Mouse (Mus musculus) lung, postnatal 14 days (tissue): ENCODE measurements around the gene Ccdc163.

Experiments used
- DNase-seq: peaks from one replicate; pipeline ENCODE4 v3.0.0; 2021

Gene Ccdc163

DNA sequence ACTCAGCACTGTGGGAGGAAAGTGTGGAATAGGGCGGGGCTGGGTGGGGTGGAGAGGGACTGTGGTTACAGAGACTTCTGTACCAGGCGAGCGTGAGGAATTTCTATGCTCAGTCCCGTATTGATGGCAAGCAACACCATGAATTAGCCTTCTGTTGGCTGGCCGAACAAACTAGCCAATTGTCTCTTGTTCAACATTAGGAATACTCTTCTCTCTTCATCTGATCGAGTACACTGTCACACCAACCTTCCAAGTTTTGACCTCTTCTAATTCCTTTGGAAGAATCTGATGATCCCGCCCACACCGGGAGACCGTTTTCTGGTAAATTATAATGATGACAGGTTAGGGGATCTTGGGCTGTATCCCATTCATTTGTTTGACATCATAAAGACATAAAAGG lies 643 bp upstream of the Ccdc163 start:
- no peak for DNase-seq

DNA sequence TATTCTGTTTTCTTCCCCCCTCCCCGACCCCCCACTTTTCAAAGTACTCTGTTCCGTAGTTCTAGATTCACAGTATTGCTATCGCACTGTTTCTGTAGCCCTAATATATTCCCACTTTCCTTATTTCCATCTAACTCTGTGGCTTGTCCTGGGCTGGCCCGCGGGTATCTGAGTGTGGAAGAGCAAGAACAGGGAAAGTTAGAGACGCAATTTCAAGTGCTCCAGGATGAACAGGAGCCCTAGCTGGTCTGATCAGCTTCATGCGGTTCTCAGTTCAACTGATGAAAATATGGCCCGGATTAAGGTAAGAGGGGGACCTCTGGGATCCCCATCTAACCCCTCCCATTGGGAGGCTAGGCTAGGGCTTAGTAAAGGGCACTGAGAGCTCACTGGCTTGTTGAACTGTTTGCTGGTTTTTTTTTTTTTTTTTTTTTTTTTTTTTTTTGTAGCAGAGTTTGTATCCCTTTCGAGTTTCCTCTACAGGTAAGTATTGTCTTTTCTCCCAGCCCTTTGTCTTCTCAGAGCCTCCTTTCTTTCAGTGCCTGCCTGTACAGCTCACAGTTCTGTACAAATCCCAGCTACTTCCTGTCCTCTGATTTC lies 582 bp downstream of the Ccdc163 start:
- no peak for DNase-seq

DNA sequence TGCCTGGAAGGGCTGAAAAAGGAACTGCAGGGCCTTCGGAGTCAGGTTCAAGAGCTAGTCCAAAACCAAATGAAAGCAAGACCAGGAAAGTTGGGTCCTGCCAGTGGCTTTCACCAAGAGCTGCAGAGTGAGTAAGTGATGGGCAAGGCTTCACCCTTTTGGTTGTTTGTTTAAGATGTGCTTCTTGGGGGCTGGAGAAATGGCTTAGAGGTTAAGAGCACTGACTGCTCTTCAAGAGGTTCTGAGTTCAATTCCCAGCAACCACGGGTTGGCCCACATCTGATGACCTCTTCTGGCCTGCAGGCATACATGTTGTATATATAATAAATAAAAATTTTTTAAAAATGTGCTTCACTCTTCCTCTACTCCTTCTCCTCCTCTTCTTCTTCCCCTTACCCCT lies 1.8 kb downstream of the Ccdc163 start:
- DNase-seq: no peak

DNA sequence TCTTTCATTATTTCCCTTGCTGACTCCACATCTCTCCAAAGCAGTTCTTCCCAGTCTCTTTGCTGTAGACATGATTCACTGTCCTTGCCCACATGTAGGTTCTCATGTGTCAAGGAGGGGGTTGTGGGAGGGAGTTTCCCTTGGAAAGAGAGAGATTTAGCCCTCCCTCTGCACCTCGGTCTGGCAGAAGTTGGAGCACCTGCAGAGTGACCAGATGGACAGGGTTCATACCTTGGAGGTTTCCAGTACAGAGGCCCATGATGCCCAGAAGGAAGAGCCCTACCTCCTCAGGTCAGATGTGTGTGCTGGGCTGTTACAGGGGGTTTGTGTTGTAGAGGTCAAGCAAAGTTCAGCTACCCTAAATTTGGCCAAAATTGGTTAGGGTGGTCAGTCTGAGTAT lies 4.2 kb downstream of the Ccdc163 start:
- DNase-seq: no peak

DNA sequence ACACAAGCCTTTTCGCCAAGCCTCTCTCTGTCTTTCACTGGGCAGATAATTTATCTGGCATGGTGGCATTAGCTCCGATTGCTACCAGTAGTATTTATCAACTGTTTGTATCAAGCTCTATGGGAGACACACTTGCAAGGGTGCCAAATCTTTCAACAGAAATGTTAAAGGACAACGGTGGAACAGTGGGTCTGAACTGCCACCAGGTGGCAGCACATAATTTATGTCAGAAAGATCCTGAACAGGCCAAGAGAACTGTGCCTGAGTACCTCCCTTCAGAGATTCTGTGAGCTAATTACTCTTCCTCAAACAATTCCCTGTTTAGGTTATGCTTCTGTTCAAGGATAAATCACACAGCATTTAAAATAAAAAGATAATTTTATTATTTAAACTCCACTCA lies 11.1 kb downstream of the Ccdc163 start:
- DNase-seq: peak; percentile 79

DNA sequence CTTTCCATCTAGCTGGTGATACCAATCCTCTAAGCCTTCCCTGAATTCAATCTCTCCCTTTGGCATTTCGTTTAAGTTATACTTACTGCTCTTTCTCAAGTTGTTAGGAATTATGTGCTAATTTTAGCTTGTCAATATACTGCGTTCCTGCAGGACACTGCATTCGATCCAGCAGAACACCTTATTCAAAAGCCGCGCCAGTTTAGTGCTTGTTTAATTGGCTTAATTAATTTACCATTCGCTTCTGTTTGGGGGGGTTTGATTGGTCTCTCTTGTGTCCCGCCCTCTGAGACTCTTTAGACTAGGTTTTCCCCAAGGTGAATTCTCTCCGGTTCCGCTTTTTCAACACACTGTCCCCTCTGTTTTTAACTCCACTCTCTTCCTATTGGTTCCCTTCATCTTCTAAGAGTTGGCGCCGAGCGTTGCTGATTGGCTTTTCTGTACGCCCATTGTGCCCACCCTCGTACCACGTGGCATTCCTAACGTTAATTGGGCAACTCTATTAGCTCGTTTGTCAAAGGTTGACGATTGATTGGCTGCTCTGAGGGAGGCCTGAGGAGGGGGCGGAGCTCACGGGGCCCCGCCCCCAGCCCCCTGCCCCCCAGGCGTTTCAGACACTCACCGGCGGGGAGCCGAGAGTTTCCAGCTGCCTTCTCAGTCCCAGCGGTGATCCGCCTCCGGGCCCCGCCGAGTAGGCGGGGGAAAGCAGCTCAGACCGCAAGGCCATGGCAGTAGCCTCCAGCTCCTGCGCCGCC lies 12.2 kb downstream of the Ccdc163 start, which contains the start of gene Tesk2:
Tesk2 (plus strand) TSS at position 606 of the 755 bp plus-strand sequence.
- peak; percentile 90 for DNase-seq

DNA sequence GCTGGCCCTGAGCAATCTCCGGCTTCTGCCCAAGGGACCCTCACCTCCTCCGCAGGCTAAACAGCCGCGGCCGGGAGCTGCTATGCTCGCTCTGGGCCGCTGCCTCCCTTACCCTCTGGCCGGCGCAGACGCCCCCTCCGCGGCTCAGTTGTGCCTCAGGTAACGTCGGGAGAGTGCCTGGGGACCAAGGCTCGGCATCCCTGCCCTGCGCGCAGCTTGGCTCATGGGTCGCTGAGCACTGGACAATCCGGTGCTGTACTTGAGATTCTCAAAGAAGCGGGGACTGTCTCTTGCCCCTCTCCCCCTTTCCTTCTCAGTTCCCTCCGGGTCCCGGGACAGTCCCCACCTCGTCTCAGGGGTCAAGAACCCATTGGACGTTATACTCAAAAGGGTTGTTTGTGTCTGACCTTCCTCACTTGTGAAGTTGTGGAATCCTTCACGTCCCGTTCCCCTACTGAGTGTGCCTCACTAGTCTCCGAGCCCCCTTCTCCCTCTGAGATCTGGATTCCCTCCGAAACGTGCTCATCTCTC lies 12.9 kb downstream of the Ccdc163 start:
- DNase-seq: no peak

DNA sequence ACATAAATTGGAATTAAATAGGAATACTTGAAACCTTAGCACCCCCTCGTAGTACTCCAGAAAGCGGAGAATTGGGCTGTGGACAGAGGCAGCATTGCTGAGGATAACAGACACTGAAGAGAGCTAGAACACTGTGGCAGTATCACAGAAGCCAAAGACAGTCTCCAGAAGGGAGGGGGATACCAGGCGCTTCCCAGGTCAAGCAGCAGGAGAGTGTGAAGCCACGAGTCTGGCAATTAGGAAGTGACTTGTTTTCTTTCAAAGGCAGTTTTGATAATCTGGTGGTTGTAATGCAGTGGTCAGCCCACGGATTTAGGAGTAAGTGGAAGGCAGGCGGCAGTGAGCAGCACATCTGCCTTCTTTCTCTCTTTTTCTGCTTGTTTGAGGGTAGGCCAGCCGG lies 13.9 kb downstream of the Ccdc163 start:
- no peak for DNase-seq

DNA sequence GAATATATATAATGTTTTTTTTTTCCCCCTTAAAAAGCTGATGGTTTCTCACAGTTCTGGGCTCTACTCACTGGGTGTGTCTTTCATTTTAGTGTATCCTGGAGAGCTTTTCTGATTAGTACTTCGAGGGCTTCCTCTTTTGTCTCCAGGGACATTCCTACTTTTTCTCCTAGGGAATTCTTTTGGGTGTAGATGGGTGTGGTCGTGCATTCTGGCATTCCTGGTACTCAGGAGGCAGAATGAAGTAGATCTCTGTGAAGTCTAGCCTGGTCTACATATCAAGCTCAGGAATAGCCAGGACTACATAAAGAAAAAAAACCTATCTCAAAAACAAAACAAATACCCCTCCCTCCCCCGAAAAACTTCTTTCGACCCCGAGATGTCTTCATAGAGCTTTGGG lies 17.1 kb downstream of the Ccdc163 start:
- DNase-seq: no peak

DNA sequence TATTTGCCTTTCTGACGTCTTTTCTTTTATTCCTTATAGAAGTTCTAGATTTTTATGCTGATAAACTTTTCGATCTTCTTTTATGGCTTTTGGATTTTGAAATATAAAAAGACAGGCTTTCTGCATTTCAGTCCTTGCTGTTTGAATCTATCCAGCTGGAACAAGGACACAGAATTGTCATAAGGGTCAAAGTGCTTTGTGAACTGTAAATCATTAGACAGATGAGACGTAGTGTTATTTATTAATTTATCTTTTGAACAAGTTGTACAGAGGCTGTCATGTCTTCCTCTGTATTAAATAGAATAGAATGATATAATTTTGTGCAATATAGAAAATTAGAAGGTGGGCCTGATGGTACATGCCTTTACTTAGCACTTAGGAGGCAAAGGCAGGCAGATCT lies 19.1 kb downstream of the Ccdc163 start:
- DNase-seq: no peak

DNA sequence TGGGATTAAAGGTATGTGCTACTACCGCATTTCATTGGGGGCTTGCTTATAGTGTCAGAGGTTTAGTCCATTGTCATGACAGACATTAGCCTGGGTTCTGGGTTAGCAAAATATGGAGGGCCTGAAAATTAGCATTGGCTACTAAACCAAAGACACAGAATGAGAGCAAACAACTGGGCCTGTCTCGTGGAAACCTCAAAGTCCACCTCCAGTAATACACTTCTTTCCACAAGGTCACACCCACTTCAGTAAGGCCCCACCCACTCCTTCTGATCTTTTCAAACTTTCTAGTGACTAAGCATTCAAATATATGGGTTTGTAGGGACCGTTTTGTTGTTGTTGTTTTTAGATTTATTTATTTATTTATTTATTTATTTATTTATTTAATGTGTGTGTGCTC lies 21.2 kb downstream of the Ccdc163 start:
- DNase-seq: no peak

DNA sequence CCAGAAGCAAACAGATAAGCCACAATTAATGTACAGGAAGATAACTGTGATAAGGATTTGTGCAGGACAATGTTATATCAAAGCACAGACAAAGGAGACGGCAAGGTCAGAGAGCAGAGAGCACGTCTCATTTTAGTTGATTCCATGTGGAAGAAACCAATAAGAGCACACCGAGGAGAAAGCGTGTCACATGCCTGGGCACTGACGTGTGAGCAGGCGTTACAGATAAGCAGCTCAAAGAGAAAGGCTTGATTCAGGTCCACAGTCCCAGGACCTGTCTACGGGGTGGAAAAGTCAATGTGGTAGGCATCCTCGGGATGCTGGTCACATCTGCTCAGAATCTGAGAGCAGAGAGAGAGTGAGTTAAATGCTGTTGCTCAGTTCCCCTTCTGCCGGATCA lies 22.8 kb downstream of the Ccdc163 start:
- DNase-seq: no peak

DNA sequence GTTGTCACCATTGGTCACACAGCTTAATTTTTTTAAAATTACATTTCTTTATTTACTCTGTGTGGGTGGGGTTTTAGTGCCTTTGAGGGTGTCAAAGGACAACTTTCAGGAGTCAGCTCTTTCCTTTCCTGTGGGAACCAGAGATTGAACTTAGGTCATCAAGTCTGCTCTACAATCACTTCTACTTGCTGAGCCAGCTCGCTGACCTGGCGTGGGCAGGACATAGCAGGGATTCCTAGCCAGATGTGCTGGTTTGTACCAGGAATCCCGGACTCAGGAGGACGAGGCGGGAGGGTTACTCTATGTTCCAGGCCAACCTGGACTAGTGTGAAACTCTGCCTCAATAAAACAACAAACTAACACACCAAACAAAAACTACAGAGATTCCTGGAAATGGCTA lies 24.0 kb downstream of the Ccdc163 start:
- no peak for DNase-seq

DNA sequence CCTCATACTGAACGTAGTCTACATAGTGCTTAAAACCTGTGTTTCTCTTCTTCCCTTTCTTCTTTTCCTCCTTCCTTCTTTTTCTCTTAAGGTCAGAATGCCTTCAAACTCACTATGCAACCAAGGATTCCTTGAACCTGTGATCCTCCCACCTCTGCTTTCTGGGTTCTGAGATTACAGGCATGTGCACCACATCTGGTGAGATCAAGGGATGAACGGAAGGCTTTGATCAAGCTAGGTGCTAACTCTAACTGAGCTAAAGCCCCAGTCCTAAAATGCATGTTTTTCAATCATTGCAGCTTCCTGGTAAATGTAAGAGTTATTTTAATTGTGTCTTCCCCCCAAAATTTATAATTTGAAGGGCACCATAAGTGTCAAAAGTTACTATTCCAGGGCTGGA lies 26.7 kb downstream of the Ccdc163 start:
- DNase-seq: no peak

DNA sequence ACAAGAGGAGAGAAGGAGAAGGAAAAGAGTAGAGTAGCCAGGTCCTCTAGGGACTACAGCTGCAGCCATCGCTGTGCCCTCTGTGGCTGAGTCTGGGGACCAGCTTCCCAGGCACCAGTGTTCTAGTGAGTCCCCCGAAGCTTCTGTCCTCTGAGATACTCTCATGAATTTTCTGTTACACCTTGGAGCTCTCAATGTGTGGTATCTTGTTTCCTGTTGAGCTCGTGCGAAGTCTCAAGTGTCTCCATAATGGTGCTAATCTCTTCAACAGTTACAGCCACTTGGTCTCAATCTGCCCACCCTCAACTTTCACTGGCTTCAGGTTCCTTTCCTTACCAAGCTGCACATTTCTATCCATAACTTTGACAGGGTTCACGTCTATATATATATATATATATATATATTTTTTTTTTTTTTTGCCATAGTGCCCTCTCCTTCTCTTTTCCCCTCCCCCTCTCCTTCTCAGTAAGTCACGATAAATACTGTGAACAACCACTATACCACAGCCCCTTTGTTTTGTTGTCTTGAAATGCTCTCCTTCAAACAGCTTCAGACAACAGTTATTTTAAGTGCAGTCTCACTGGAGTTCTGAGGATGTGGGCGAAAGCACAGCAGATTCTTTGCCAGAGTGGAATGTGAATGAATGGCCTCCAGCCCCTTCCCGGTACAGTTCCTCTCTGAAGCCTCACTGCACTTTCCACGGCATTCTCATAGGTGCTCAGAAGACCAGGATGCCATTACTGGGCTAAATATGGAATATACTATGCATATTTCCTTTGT lies 30.9 kb downstream of the Ccdc163 start:
- no peak for DNase-seq

DNA sequence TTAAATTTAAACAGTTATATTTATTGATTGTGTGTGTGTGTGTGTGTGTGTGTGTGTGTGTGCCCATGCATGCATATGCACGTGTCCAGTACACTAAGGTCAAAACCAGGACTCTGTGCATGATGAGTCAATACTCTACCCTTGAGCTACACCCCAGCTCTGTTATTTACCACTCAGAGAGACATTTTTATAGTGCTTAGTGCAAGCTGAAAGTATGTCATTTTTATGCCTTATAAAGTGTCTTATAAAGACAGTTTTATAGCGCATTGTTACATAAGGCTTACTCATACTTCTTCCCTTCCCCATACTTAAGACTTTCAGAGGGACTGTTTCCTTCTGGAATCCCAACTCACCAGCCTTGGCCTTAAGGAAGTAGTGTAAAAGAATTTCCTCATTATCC lies 41.4 kb downstream of the Ccdc163 start:
- DNase-seq: no peak

DNA sequence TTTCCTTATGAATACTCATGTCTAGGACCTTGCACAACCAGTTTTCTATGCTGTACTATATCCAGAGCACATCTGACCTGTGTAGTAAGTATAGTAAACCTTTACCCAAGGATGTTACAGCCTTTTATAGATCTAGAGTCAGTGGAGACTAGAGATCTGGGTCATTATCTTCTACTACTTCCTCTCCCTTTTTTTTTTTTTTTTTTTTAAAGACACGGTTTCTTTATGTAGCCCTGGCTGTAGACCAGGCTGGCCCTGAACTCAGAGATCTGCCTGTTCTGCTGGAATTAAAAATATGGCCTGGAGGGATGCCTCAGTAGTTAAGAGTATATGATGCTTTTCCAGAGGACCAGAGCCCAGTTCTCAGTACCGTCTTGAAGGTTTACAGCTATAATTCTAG lies 53.6 kb downstream of the Ccdc163 start:
- DNase-seq: no peak

DNA sequence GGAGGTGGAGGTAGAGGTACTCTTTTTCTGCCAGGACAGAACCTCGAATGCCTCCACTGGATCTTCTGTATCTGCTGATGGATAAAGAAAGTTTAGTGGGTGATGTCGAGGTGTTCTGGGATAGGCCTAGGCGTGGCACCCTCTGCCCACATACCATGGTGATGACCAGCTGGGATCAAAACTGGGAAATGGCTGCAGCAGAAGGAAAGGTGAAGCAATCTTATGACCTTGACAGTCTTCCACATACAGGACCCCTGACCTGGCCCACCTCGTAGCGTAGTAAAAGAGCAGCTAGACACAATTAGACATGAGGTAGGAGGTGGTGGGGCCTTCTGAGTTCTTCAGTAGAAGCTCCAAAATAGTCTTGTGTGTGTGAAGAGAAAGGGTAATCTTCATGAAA lies 55.7 kb downstream of the Ccdc163 start:
- no peak for DNase-seq

DNA sequence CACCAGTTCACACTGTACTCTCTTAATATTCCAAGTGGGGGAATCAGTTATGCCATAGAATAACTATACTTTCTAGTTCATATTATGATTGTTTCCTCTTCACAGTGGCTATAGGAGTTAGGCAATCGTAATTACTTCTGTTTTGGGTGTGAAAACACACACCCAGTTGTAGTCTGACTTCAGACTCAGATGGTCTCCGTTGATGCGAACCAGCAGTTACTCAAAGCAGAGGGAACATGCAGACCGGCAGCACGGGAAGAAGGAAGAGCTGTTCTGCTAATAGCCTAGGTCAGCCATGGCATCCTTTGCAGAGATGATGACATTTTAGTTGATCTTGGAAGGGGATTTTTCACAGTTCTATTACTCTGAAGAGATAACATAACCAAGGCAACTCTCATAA lies 60.2 kb downstream of the Ccdc163 start:
- no peak for DNase-seq

DNA sequence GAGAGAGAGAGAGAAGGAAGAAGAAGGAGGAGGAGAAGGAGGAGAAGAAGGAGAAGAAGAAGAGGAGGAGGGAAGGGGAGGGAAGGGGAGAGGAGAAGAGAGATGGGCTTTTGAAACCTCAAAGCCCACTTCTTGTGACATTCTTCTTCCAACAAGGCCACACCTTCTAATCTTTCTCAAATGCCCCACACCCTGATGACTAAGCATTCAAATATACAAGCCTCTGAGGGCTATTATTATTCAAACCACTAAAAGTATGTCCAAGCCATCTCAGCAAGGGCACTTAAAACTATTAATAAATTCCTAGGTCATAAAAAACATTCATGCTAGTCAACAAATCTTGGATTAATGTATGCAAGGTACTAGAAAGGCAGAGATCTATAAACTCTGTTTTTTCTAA lies 60.8 kb downstream of the Ccdc163 start:
- DNase-seq: no peak

DNA sequence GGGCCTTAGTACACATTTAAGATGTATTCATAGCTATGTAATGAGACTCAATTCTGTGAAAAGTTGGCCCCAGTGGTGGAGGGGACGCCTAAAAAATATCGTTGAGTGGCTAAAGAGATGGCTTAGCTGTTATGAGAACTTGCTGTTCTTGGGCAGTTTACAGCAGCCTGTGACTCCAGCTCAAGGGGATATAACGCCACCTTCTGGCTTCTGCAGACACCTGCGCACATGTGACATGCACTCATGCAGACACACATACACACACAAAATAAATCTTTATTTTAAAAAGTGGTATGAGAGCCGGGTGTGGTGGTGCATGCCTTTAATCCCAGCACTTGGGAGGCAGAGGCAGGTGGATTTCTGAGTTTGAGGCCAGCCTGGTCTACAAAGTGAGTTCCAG lies 68.1 kb downstream of the Ccdc163 start:
- DNase-seq: no peak

DNA sequence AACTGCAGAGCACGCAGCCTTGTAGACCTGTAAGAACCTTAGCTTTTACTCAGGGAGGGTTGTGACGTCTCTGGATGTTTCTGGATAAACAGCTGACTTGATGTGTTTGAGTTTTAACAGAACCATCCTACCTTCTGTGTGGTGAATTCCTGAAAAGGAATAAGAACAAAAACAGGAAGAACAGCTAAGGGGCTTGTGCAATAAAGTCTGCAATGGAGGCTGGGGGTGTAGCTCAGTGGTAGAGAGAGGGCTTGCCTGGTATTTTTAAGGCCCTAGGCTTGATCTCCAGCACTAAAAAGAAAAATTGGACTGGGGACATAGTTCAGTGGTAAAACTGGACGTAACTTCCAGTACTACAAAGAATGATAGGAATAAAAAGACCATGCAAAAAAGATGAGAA lies 68.8 kb downstream of the Ccdc163 start:
- DNase-seq: no peak

DNA sequence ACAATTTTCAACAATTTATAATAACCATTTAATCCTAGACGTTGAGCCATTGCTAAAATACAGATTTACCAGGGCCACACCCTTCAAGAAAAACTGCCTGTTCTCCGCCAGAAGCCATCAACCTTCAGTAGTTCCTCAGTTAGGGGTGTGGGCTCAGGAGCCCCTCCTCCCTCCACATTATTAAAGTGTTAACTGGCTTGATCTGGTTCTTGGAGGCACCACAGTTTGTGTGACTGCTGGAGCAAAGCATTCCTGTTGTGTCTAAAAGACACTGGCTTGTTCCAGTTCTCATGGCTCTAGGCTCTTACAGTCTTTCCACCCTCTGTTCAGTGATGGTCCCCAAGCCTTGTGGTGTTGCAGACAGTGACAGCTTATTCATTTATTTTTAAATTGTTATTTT lies 72.2 kb downstream of the Ccdc163 start:
- DNase-seq: no peak

DNA sequence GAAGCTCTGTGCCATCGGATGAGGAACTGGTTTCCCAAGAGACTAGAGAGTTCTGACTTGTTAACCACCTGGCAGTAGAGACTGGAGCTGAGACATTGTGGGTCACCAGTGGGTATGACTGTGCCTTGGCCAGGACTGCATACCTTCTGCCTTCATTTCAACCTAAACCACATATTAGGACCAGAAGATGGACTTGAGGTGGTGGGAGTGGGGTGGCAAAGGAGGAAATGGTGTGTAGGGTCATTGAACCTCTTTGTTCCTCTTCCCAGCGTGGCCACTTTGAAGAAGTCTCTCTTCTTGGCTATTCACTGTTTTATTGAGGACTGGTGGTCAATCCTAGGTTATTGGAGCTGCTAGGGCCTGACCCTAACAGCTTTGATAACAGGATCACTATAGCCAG lies 73.1 kb downstream of the Ccdc163 start:
- DNase-seq: no peak
